Mouse (Mus musculus) C2C12 (cell line): ENCODE measurements around the gene Cacna1e.

ENCODE experiments used
- CEBPB ChIP-seq: IDR thresholded peaks from one replicate; pipeline ENCODE4 v1.6.1; 2011; ENCODE audit warnings: low read depth, mild to moderate bottlenecking, control low read depth, moderate library complexity
- CTCF ChIP-seq: IDR thresholded peaks from one replicate; pipeline ENCODE4 v1.5.1; 2011; ENCODE audit not compliant: control insufficient read depth, insufficient read depth, insufficient read length
- FOSL1 ChIP-seq: IDR thresholded peaks from one replicate; pipeline ENCODE4 v1.8.0; 2011; ENCODE audit warnings: mild to moderate bottlenecking, low read length; ENCODE audit not compliant: poor library complexity, insufficient read depth, severe bottlenecking
- MAX ChIP-seq: IDR thresholded peaks from one replicate; pipeline ENCODE4 v1.6.1; 2011; ENCODE audit warnings: mild to moderate bottlenecking, control low read depth
- MYOD1 ChIP-seq: IDR thresholded peaks from one replicate; pipeline ENCODE4 v1.6.1; 2011; ENCODE audit warnings: low read depth; ENCODE audit not compliant: control insufficient read depth, insufficient read length
- USF1 ChIP-seq: IDR thresholded peaks from one replicate; pipeline ENCODE4 v1.6.1; 2011; ENCODE audit warnings: low read depth, mild to moderate bottlenecking, control low read depth, moderate library complexity

DNA sequence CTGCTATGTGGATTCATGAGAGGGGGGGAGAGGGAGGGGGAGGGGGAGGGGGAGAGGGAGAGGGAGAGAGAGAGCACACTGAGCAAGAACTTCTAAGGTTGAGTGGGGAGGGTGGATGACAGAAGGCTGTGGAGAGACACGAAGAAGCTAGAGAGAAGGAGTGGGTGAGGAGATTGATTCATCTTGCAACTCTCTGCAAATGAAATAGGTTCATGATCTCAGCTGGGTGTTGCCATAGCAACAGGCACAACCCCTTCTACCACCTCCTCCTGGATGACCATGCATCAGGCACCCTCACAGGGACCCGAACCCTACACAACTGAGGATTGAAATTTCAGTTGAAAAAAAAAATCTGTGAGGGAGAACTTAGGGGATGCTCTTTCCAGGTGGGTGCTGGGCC lies 307.9 kb downstream of the Cacna1e start:
- no peak for TF ChIP-seq CTCF
- TF ChIP-seq USF1 = no peak
- no peak for TF ChIP-seq MYOD1
- no peak for TF ChIP-seq MAX
- TF ChIP-seq CEBPB = no peak
- TF ChIP-seq FOSL1 = no peak
